Mouse (Mus musculus) brain, adult 2 months (tissue): Measurements from ENCODE around the gene Ttc7b.

Experiments used
- DNase-seq: peaks from one replicate; pipeline ENCODE4 v3.0.0; 2011; ENCODE audit warnings: low read depth, low spot score

Ttc7b gene

GRCm38 (mm10) chr12:100455453-100455852 lies 65.2 kb downstream of the Ttc7b start:
- DNase-seq = peak; percentile 81

- DNase-seq = peak; percentile 37
Observed at GRCm38 (mm10) chr12:100447701-100448277, 72.8 kb downstream of the Ttc7b start.

GRCm38 (mm10) chr12:100447161-100447560 lies 73.5 kb downstream of the Ttc7b start:
- peak; percentile 79 for DNase-seq

- no peak for DNase-seq
Observed at GRCm38 (mm10) chr12:100445686-100446085, 74.9 kb downstream of the Ttc7b start.

- peak; percentile 56 for DNase-seq
Observed at GRCm38 (mm10) chr12:100445271-100445670, 75.4 kb downstream of the Ttc7b start.

- DNase-seq = no peak
Observed at GRCm38 (mm10) chr12:100444671-100445165, 75.9 kb downstream of the Ttc7b start.

- DNase-seq = no peak
Observed at GRCm38 (mm10) chr12:100443452-100443851, 77.2 kb downstream of the Ttc7b start.

GRCm38 (mm10) chr12:100441609-100442008 lies 79.0 kb downstream of the Ttc7b start:
- no peak for DNase-seq

GRCm38 (mm10) chr12:100439883-100440282 lies 80.7 kb downstream of the Ttc7b start:
- no peak for DNase-seq

- DNase-seq = no peak
Observed at GRCm38 (mm10) chr12:100439145-100439755, 81.4 kb downstream of the Ttc7b start.

GRCm38 (mm10) chr12:100438509-100438908 lies 82.1 kb downstream of the Ttc7b start:
- DNase-seq = peak; percentile 49

GRCm38 (mm10) chr12:100437862-100438261 lies 82.8 kb downstream of the Ttc7b start:
- DNase-seq = peak; percentile 86

GRCm38 (mm10) chr12:100435763-100436162 lies 84.9 kb downstream of the Ttc7b start:
- DNase-seq = peak; percentile 60

GRCm38 (mm10) chr12:100431830-100432229 lies 88.8 kb downstream of the Ttc7b start:
- no peak for DNase-seq

GRCm38 (mm10) chr12:100429414-100430114 lies 91.1 kb downstream of the Ttc7b start:
- DNase-seq = peak; percentile 81

GRCm38 (mm10) chr12:100428183-100428582 lies 92.4 kb downstream of the Ttc7b start:
- DNase-seq = no peak

- DNase-seq = no peak
Observed at GRCm38 (mm10) chr12:100426212-100426611, 94.4 kb downstream of the Ttc7b start.

- DNase-seq = no peak
Observed at GRCm38 (mm10) chr12:100425028-100425427, 95.6 kb downstream of the Ttc7b start.

- DNase-seq = no peak
Observed at GRCm38 (mm10) chr12:100422286-100422820, 98.3 kb downstream of the Ttc7b start.

GRCm38 (mm10) chr12:100421538-100421937 lies 99.1 kb downstream of the Ttc7b start:
- DNase-seq = peak; percentile 94

- DNase-seq = no peak
Observed at GRCm38 (mm10) chr12:100420903-100421302, 99.7 kb downstream of the Ttc7b start.
